Mouse (Mus musculus): ENCODE measurements around the gene Gm5741.
A peak's percentile ranks its signal among the peaks of the same experiment; 100 is the strongest.

The Gm5741 gene

GRCm38 (mm10) chr8:85073041-85073612 is 5.3 kb upstream of the Gm5741 start:
- DNase-seq (ENCODE audit: low read depth, low spot score), result no peak

DNA sequence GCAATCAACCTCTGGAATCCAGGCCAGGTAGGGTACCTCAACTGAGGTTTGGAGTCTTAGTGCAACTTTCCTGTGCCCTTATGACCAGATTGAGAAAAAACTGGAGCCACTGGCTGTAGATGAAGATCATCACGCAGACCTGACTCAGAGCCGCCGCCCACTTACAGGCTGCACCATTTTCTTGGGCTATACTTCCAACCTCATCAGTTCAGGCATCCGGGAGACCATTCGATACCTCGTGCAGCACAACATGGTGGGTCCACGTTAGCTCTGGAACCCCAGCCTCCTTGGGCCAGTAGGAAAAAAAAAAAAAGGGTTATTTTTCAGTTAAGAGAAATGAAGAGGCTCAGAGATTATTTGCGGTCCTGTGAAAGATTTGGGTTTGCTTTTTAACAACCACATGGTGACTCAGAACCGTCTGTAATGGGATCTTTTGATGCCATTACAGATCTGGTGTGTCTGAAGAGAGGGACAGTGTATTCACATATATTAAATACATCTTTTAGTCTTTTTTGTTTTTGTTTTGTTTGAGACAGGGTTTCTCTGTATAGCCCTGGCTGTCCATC is 4.7 kb upstream of the Gm5741 start:
- DNase-seq (ENCODE audit: low read depth, low spot score), result no peak

GRCm38 (mm10) chr8:85071514-85072281 is 3.9 kb upstream of the Gm5741 start, which contains the start of gene Dhps:
Dhps (plus strand) TSS chr8:85071757.
- DNase-seq (ENCODE audit: low read depth, low spot score), result peak; percentile 92

DNA sequence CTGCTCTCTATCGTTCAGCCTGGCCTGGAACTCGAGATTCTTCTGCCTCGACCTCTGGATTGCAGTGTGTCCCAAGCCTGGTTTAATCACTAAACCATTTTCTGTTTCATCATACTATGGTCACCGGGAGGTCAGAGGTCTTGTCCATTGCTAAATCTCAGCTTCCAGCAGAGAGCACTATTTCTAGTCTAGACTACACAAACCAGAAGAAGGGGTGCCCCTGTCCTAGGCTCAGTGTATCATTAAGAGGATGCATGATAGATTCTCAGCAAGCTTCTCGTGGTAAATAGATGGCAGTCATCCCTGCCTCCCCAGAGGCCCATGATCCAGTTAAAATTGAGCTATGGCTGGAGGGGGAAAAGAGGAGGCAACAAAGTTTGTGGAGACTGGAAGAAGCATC is 3.3 kb upstream of the Gm5741 start:
- no peak for DNase-seq (ENCODE audit: low read depth, low spot score)

DNA sequence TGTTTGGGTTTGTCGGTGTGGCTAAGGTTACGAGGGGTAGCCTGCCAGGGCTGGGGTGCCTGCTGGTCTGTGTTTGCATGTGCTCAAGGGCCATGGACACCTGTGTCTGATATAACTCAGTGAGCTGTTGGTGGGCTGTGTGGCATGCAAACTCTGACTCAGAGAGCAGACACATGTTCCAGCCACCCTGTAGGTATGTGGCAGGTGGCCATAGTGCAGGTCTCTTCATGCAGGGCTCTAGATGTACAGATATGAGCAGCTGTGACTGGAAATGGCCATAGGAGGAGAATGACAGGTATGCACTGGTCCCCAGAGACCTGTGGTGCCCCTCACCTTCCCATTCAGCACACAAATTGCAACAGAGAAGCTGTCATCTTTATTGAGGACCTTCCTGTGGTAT is 627 bp downstream of the Gm5741 start:
- DNase-seq (ENCODE audit: low read depth, low spot score), result no peak

DNA sequence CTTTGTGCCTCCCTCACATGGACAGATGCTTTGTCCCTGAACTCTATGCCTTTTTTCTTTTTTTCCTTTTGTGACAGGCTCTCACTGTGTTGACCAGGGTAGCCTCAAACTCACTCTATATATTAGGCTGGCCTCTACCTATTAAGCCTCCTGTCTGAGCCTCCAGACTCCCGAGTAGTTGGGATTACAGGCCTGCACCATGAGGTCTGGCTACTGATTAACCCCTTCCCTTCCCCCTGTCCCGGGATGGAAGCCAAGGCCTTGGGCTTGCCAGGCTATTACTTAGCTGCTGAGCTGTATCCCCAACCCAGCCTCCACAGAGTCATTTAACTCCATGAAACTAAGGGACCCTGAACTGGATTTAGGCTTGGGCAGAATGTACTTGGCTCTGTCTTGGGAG is 2.6 kb downstream of the Gm5741 start:
- no peak for DNase-seq (ENCODE audit: low read depth, low spot score)

DNA sequence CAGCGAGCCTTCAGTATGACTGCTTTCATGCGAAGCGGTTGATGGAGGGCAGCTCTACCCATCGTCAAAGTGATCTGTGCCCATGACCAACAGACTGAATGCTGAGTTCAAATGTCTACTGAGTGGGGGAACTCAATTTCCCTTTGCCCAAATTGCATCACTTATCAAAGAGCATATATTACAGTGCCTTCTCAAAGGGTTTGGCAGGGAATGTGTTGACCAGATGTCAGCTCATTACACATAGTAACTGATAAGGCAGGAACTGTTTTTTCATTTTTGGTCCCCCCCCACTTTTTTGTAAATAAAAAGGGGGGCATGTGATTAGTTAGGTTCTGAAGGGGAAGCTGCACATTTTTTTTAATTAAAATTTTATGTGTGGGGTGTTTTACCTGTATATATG is 5.2 kb downstream of the Gm5741 start:
- DNase-seq (ENCODE audit: low read depth, low spot score), result no peak

- peak; percentile 93 for DNase-seq (ENCODE audit: low read depth, low spot score)
Observed at GRCm38 (mm10) chr8:85059879-85060616, 7.7 kb downstream of the Gm5741 start, which contains the start of gene Fbxw9. Fbxw9 (plus strand) TSS chr8:85060055.

DNA sequence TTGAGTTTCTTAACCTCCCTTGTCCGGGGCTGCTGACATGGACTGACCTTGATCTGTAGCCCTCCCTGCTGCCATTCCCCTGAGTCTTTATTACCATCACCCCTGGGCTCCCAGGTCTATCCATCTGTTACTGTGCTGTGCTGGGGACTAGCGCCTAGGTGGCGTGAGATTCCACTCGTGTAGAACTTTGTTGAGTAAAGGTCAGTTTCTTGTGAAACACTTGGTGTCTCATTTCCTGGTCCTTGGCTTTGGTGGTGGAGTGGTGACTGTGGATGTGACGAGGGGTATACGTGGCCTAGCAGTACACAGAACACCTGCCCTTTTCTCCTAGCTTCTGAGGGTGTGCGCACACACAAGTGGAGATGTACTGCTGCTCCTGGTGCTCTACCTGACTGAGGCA is 10.4 kb downstream of the Gm5741 start:
- DNase-seq (ENCODE audit: low read depth, low spot score), result no peak

DNA sequence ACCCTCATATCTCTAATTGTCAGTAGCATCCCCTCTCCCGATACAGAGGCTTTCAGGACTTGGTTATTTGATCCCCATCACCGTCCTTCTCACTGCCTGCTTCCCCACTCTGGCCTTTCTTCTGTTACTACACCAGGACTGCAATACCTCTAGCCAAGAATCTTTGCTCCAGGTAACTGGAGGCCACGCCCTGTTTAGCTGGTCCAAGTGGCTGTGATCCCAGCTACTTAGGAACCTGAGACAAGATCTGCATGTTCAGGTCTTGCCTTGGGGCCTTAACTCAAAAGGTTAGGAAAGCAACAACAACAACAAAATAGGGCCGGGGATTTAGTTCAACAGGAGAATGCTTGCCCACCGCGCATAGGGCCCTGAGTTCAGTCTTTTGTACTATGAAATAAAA is 24.2 kb downstream of the Gm5741 start:
- no peak for DNase-seq (ENCODE audit: low read depth, low spot score)

GRCm38 (mm10) chr8:85037681-85038531 is 29.9 kb downstream of the Gm5741 start:
- peak; percentile 65 for DNase-seq (ENCODE audit: low read depth, low spot score)

- no peak for DNase-seq (ENCODE audit: low read depth, low spot score)
Observed at GRCm38 (mm10) chr8:85037366-85037680, 30.5 kb downstream of the Gm5741 start.

DNA sequence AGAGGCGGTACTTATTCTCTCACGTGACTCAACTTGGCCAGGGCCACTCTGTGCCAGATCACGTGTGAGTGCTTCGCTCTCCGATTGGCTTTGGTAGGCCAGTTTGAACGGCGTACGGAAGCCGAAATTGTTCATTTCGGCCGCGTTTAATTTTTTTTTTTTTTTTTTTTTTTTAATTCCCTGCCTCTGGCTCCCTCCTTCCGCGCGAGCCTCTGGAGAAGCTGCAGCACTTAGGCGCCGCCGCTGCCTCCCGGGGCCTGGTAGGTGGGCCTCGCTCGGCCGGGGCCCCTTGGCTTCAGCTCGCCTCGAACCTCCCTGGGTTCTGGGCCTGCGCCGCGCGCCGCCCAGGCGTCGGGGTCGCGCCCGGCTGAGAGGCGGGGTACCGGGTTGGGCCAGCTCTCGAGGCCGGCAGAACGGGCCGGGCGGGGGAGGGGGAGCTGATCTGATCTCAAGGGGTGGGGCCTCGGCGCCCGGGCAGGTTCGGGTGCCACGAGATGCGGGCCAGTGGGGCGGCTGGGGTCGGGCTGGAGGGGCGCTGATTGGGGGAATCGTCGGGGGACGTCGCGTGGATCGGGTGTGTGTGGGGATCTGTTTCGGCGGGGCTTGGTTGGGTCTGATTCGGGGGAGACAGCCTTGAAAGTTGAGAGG is 30.9 kb downstream of the Gm5741 start, which contains the start of gene Tnpo2:
Gene Tnpo2, plus strand, starts transcription at position 198 of the 648 bp plus-strand sequence.
- DNase-seq (ENCODE audit: low read depth, low spot score), result peak; percentile 97

DNA sequence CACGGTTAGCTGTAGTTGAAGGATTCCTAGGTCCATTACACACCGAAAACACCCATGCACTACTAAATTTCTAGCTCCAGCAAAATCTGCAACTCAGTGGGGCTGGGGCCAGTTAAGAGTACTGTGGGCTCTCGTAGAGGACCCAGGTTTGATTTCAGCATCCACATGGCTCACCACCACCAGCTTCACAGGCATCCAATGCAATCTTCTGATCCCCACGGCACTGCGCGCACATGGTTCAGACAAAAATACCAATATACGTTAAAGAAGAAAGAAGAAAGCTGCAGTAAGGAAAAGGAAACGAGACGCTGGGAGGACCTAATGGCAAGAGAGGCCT is 31.4 kb downstream of the Gm5741 start:
- DNase-seq (ENCODE audit: low read depth, low spot score), result no peak

GRCm38 (mm10) chr8:85035728-85036310 is 32.0 kb downstream of the Gm5741 start:
- DNase-seq (ENCODE audit: low read depth, low spot score), result peak; percentile 65

DNA sequence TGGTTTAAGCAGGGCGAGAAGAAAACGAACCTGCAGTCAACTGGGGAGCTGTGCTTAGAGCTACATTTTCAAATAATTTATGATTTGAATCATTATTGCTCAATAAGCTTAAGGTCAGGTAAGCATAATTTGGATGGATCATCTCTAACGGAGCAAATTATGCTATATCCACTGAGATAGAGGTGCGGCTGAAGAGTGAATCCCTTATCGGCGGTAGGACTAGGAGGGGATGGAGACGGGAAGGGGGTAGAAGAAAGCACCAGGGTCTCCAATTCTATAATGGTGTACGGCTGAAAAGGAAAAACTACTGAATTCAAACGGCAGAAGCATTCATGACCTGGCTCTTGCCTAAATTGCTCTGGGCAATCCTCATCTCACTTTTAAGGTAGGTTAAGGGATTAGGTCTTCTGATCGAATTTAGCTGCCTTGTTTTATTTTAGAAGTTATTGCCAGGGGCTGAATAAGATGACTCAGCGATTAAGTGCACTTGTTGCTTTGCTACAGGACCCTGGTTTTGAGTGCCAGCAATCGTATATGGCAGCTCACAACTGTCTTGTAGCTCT is 32.5 kb downstream of the Gm5741 start:
- DNase-seq (ENCODE audit: low read depth, low spot score), result no peak

GRCm38 (mm10) chr8:85034764-85035163 is 33.0 kb downstream of the Gm5741 start:
- peak; percentile 90 for DNase-seq (ENCODE audit: low read depth, low spot score)

- no peak for DNase-seq (ENCODE audit: low read depth, low spot score)
Observed at GRCm38 (mm10) chr8:85033867-85034266, 33.9 kb downstream of the Gm5741 start.

GRCm38 (mm10) chr8:85032622-85033311 is 35.0 kb downstream of the Gm5741 start:
- DNase-seq (ENCODE audit: low read depth, low spot score), result no peak

- no peak for DNase-seq (ENCODE audit: low read depth, low spot score)
Observed at GRCm38 (mm10) chr8:85029271-85029670, 38.5 kb downstream of the Gm5741 start.

Data from CD4-positive helper T cell, adult 2 months (primary cell).